Mouse (Mus musculus) bone marrow macrophage, adult 2 months (primary cell): ENCODE measurements around the gene Ulk3.

ENCODE experiments used
- CTCF ChIP-seq: IDR thresholded peaks from 2 replicates; pipeline ENCODE4 v1.5.1; 2012; ENCODE audit warnings: low read depth, mild to moderate bottlenecking, low read length, moderate library complexity
- POLR2A ChIP-seq: IDR thresholded peaks from 2 replicates; pipeline ENCODE4 v1.6.1; 2012; ENCODE audit warnings: mild to moderate bottlenecking, low read depth, low read length, borderline replicate concordance

DNA sequence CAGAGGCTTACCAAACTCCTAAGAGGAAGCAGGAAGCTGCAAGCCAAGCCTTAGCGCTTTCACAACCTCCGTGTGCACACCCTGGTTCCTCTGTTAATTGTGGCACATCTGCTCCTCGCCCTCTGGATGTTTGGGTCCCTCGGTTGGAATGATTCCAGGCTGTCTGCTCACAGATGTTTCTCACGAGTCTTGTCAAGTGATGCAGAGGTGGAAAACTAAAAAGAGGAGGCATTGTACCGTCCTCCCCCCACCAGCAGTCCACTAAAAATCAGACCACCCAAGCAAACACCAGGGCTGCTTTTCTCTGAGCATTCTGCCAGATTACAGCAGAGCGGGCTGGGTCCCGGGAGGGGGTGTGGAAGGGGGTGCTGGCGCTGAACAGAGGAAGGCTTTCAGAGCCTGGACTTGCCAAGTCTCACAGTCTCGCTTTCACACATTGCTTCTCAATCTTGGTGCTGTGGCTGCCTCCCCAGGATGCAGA lies 23.5 kb upstream of the Ulk3 start:
- TF ChIP-seq POLR2A (no peak), CTCF (no peak)
